Comparison of ENCODE assay signal across 8 mouse cellular contexts in the genomic region with DNA sequence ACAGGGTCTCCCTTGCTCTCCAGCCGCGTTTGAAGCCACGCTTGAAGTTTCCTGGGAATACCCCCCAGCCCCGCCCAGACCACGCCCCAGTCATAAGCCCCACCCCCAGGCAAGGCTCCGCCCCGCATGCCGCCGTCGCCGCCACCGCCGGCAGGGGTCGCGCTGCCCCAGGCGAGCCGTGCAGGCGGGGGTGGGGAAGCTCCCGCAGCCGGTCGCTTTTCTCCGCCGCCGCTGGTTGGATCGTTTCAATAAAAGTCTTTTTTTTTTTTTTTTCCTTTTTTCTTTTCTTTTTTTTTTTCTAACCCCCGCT. TPM values are rescaled to one million over a fixed set of nuclear protein-coding genes. Genes with fewer than 3 reads are reported as not detected.
DNase-seq lines count a peak whose midpoint lies in the region; ATAC-seq lines count a peak whose summit lies in the region.

No protein-coding gene starts in this region.

- H3K27ac ChIP-seq in embryonic facial prominence, embryonic 12.5 days: peak overlapping the region; percentile 100
- H3K27ac ChIP-seq in kidney, embryonic 14.5 days (ENCODE audit: low read depth, low read length): peak overlapping the region; percentile 99
- H3K27ac ChIP-seq in liver, embryonic 11.5 days (ENCODE audit: low read depth, low read length): peak overlapping the region; percentile 95

- H3K4me3 ChIP-seq in embryonic facial prominence, embryonic 12.5 days: peak overlapping the region; percentile 96
- H3K4me3 ChIP-seq in kidney, embryonic 14.5 days (ENCODE audit: low read length): peak overlapping the region; percentile 97
- peak overlapping the region; percentile 99 for H3K4me3 ChIP-seq in liver, embryonic 11.5 days (ENCODE audit: low read depth, low read length)

- H3K4me1 ChIP-seq in embryonic facial prominence, embryonic 12.5 days: peaks cover 13% of the 10 kb centered on the region
- H3K4me1 ChIP-seq in kidney, embryonic 14.5 days (ENCODE audit: control insufficient read depth, insufficient read depth, low read length): peaks cover 8% of the 10 kb centered on the region
- H3K4me1 ChIP-seq in liver, embryonic 11.5 days (replicated peaks; ENCODE audit: control insufficient read depth, insufficient read depth, low read length): peaks cover 27% of the 10 kb centered on the region

- peak; percentile 89 for DNase-seq in 416B (ENCODE audit: low read depth)
- peak; percentile 92 for DNase-seq in adrenal gland, postnatal 25 days
- DNase-seq in heart, adult 18-20 months: peak; percentile 87 to 93
- peak; percentile 91 for DNase-seq in liver, embryonic 11.5 days (ENCODE audit: low spot score)
- peak; percentile 90 for DNase-seq in naive thymus-derived CD4-positive, alpha-beta T cell, adult 2 months (ENCODE audit: low read depth)
- DNase-seq in splenic B cell, adult 2 months (ENCODE audit: low read depth, low spot score): peak; percentile 90

- 0% methylated on average over 26 of the region's 26 CpGs for WGBS in embryonic facial prominence, embryonic 12.5 days
- 0% methylated on average over 26 of the region's 26 CpGs for WGBS in kidney, embryonic 14.5 days
- under 1% methylated on average over 26 of the region's 26 CpGs for WGBS in liver, embryonic 11.5 days

- H3K9ac ChIP-seq in embryonic facial prominence, embryonic 12.5 days: peak overlapping the region; percentile 97
- H3K9ac ChIP-seq in kidney, embryonic 14.5 days (ENCODE audit: low read depth, low read length): peak overlapping the region; percentile 97
- H3K9ac ChIP-seq in liver, embryonic 11.5 days (ENCODE audit: low read depth, low read length): peak overlapping the region; percentile 99

- H3K27me3 ChIP-seq in embryonic facial prominence, embryonic 12.5 days: no peaks in the 10 kb centered on the region
- H3K27me3 ChIP-seq in kidney, embryonic 14.5 days (ENCODE audit: control insufficient read depth, insufficient read depth, low read length): no peaks in the 10 kb centered on the region
- H3K27me3 ChIP-seq in liver, embryonic 11.5 days (replicated peaks; ENCODE audit: control insufficient read depth, insufficient read depth, low read length): no peaks in the 10 kb centered on the region
- no peaks in the 10 kb centered on the region for H3K27me3 ChIP-seq in splenic B cell, adult 2 months (ENCODE audit: control insufficient read depth, insufficient read depth, low read length, poor library complexity, severe bottlenecking)

- H3K36me3 ChIP-seq in embryonic facial prominence, embryonic 12.5 days: no peaks in the 10 kb centered on the region
- H3K36me3 ChIP-seq in kidney, embryonic 14.5 days (ENCODE audit: control insufficient read depth, insufficient read depth, low read length): no peaks in the 10 kb centered on the region
- no peaks in the 10 kb centered on the region for H3K36me3 ChIP-seq in liver, embryonic 11.5 days (ENCODE audit: control insufficient read depth, insufficient read depth, low read length)
- H3K36me3 ChIP-seq in splenic B cell, adult 2 months (ENCODE audit: control insufficient read depth, insufficient read depth, low read length, poor library complexity, severe bottlenecking): no peaks in the 10 kb centered on the region

- ATAC-seq in embryonic facial prominence, embryonic 12.5 days (ENCODE audit: insufficient number of reproducible peaks, insufficient read depth, low FRiP score, low TSS enrichment): peak; percentile 89
- peak; percentile 93 for ATAC-seq in kidney, embryonic 14.5 days (ENCODE audit: low FRiP score, low TSS enrichment)
- ATAC-seq in liver, embryonic 11.5 days (replicated peaks; ENCODE audit: low FRiP score): peak; percentile 89

- peak overlapping the region; percentile 73 for H3K4me2 ChIP-seq in embryonic facial prominence, embryonic 12.5 days (replicated peaks)
- peak overlapping the region; percentile 67 for H3K4me2 ChIP-seq in kidney, embryonic 14.5 days (replicated peaks; ENCODE audit: low read depth, low read length)
- H3K4me2 ChIP-seq in liver, embryonic 11.5 days: peak overlapping the region; percentile 87

- H3K9me3 ChIP-seq in embryonic facial prominence, embryonic 12.5 days: no peaks in the 10 kb centered on the region
- H3K9me3 ChIP-seq in kidney, embryonic 14.5 days (ENCODE audit: control insufficient read depth, low read length): no peaks in the 10 kb centered on the region
- no peaks in the 10 kb centered on the region for H3K9me3 ChIP-seq in liver, embryonic 11.5 days (ENCODE audit: control insufficient read depth, low read length)

RNA-seq across cellular contexts. Expression of a gene that starts 0.2 kb away (rescaled TPM):
- 21.7 and 27.6 TPM in 2 replicates for total RNA-seq in adrenal gland, postnatal 25 days (2021)
- 26.0 and 28.2 TPM in 2 replicates for polyA plus RNA-seq in embryonic facial prominence, embryonic 12.5 days (2016; fragmentation: Nextera tagmentation; extraction: Ambion mirVana)
- total RNA-seq in heart, adult 18-20 months (2021): 10 to 100 TPM; 13.1 to 13.5 TPM
- 17.0 and 24.8 TPM in 2 replicates for polyA plus RNA-seq in kidney, embryonic 14.5 days (2014; fragmentation: Nextera tagmentation; extraction: Ambion mirVana)
- polyA plus RNA-seq in liver, embryonic 11.5 days (2014; fragmentation: Nextera tagmentation; extraction: Ambion mirVana): 23.1 and 23.7 TPM in 2 replicates

Comparison
In these comparisons a context has a peak if more than half of its experiments do, and no peak if none do; other contexts are left out.
1. Peak in every context shown above with its lines: DNase-seq, ATAC-seq, H3K4me3 ChIP-seq and H3K27ac ChIP-seq.